Mouse (Mus musculus) kidney, adult 2 months (tissue): ENCODE data around the gene Prkch.

Experiments
- CTCF ChIP-seq: fragments of 200-500 bp; conservative IDR thresholded peaks from 2 replicates; pipeline ENCODE4 v1.5.1; 2011; ENCODE audit warnings: low read depth, mild to moderate bottlenecking, control low read depth, low read length, moderate library complexity, mixed read lengths; ENCODE audit not compliant: insufficient read depth, insufficient read length
- POLR2A ChIP-seq: fragments of 200-500 bp; IDR thresholded peaks from one replicate; pipeline ENCODE4 v1.6.1; 2011; ENCODE audit warnings: low read depth, low read length, control low read depth

DNA sequence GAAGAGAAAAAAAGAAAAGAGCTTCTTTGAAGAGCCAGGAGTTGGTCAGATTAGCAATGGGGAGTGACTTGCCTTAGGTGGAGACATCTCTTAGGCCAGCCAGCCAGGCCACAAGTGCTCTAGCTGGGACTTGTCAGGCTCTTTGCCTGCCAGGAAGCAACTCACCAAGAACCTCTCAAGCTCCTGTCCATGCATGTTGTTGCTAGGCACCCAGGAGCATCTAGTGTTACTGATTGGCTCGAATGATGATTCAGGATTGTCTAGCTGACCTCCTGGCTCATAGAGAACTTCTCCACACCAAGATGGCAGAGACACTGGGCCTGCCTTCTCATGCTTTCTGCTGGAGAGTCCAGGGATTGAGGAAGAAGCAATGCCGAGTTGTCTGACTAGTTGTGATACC is 230.3 kb downstream of the Prkch start:
- TF ChIP-seq CTCF (no peak), POLR2A (no peak)
